Mouse (Mus musculus) hindbrain, embryonic 13.5 days (tissue): Measurements from ENCODE around the gene Camk2d. TPM values are rescaled to one million over a fixed set of nuclear protein-coding genes. Genes with fewer than 3 reads are reported as not detected.

Experiments
- ATAC-seq: fragments of 200-750 bp; cut with Nextera tagmentation; 2 replicates; pipeline ENCODE4 v1.8.0; 2017; ENCODE audit warnings: moderate TSS enrichment; ENCODE audit not compliant: low FRiP score
- H3K27ac ChIP-seq: fragments of 300-500 bp; sonication (generic); 2 replicates; pipeline ENCODE4 v1.5.1; 2015; ENCODE audit warnings: inconsistent platforms, mild to moderate bottlenecking, moderate library complexity
- H3K27me3 ChIP-seq: fragments of 300-500 bp; sonication (generic); 2 replicates; pipeline ENCODE4 v1.6.1; 2015; ENCODE audit warnings: mild to moderate bottlenecking, inconsistent platforms
- H3K36me3 ChIP-seq: fragments of 300-500 bp; sonication (generic); 2 replicates; pipeline ENCODE4 v1.6.1; 2015; ENCODE audit warnings: mild to moderate bottlenecking, inconsistent platforms
- H3K4me1 ChIP-seq: fragments of 300-500 bp; sonication (generic); replicated peaks from 2 replicates; pipeline ENCODE4 v1.6.1; 2015; ENCODE audit warnings: inconsistent platforms
- H3K4me2 ChIP-seq: fragments of 300-500 bp; sonication (generic); 2 replicates; pipeline ENCODE4 v1.6.1; 2015; ENCODE audit warnings: inconsistent platforms, mild to moderate bottlenecking, moderate library complexity
- H3K4me3 ChIP-seq: fragments of 300-500 bp; sonication (generic); 2 replicates; pipeline ENCODE4 v1.5.1; 2015; ENCODE audit warnings: mild to moderate bottlenecking, inconsistent platforms
- H3K9ac ChIP-seq: fragments of 300-500 bp; sonication (generic); 2 replicates; pipeline ENCODE4 v1.6.1; 2015; ENCODE audit warnings: mild to moderate bottlenecking, inconsistent platforms
- H3K9me3 ChIP-seq: fragments of 300-500 bp; sonication (generic); 2 replicates; pipeline ENCODE4 v1.6.1; 2016; ENCODE audit warnings: inconsistent platforms
- WGBS: fragments of 180-500 bp; shearing (Covaris S2); methylation state at CpG from one replicate; pipeline ENCODE4 v1.1.7; 2015; 5-methylcytosine and 5-hydroxymethylcytosine counted together
- polyA plus RNA-seq: library from polyadenylated mRNA; unstranded; fragments of >200 nt; fragmentation: Nextera tagmentation; extraction: Ambion mirVana; gene quantifications from 2 replicates; pipeline ENCODE4 v1.2.1, GENCODE M21; 2015

The Camk2d gene
- polyA plus RNA-seq, 1 experiment from 2014 or later, result 43.1 TPM

GRCm38 (mm10) chr3:126613510-126614128 lies 17.5 kb downstream of the Camk2d start:
- peaks cover 4% of the 10 kb centered on the region; the same call in 1 of the 2 replicates for H3K36me3 ChIP-seq
- no peak overlapping the region for H3K4me2 ChIP-seq
- WGBS, result 70% methylated on average over 11 of the region's 11 CpGs
- no peak overlapping the region for H3K27ac ChIP-seq
- H3K9ac ChIP-seq, result no peak overlapping the region
- H3K9me3 ChIP-seq, result no peaks in the 10 kb centered on the region
- ATAC-seq, result no peak
- no peaks in the 10 kb centered on the region for H3K27me3 ChIP-seq
- no peaks in the 10 kb centered on the region; the same call in 1 of the 2 replicates for H3K4me1 ChIP-seq
- H3K4me3 ChIP-seq, result no peak overlapping the region

GRCm38 (mm10) chr3:126615306-126615705 lies 19.2 kb downstream of the Camk2d start:
- Histone ChIP-seq H3K27me3 (no peaks in the 10 kb centered on the region), H3K36me3 (peaks cover 4% of the 10 kb centered on the region; the same call in 1 of the 2 replicates), H3K9ac (no peak overlapping the region), H3K9me3 (no peaks in the 10 kb centered on the region), H3K4me3 (no peak overlapping the region), H3K4me2 (no peak overlapping the region), H3K27ac (no peak overlapping the region), H3K4me1 (no peaks in the 10 kb centered on the region)
- WGBS, result 86% methylated on average over 6 of the region's 6 CpGs
- no peak for ATAC-seq

- 90% methylated on average over 6 of the region's 6 CpGs for WGBS
- H3K27me3 ChIP-seq, result no peaks in the 10 kb centered on the region
- H3K4me2 ChIP-seq, result no peak overlapping the region
- no peak overlapping the region for H3K4me3 ChIP-seq
- H3K9me3 ChIP-seq, result no peaks in the 10 kb centered on the region
- H3K9ac ChIP-seq, result no peak overlapping the region
- H3K36me3 ChIP-seq, result peaks cover 4% of the 10 kb centered on the region; the same call in 1 of the 2 replicates
- H3K27ac ChIP-seq, result no peak overlapping the region
- no peaks in the 10 kb centered on the region for H3K4me1 ChIP-seq
- no peak for ATAC-seq
These were observed 24.1 kb downstream of the Camk2d start for GRCm38 (mm10) chr3:126620152-126620551.

GRCm38 (mm10) chr3:126622509-126622908 lies 26.4 kb downstream of the Camk2d start:
- no peak overlapping the region for H3K27ac ChIP-seq
- ATAC-seq, result no peak
- WGBS, result 100% methylated on average over 2 of the region's 2 CpGs

GRCm38 (mm10) chr3:126624994-126625763 lies 29.1 kb downstream of the Camk2d start:
- no peak overlapping the region for H3K27ac ChIP-seq
- ATAC-seq, result no peak
- H3K4me1 ChIP-seq, result no peaks in the 10 kb centered on the region
- H3K4me2 ChIP-seq, result no peak overlapping the region
- H3K4me3 ChIP-seq, result no peak overlapping the region
- H3K27me3 ChIP-seq, result no peaks in the 10 kb centered on the region
- no peaks in the 10 kb centered on the region for H3K9me3 ChIP-seq
- no peak overlapping the region for H3K9ac ChIP-seq
- 83% methylated on average over 11 of the region's 11 CpGs for WGBS
- no peaks in the 10 kb centered on the region for H3K36me3 ChIP-seq

More at GRCm38 (mm10) chr3:126622509-126622908, 26.4 kb downstream of the Camk2d start:
- no peaks in the 10 kb centered on the region for H3K27me3 ChIP-seq
- no peaks in the 10 kb centered on the region for H3K36me3 ChIP-seq
- no peaks in the 10 kb centered on the region for H3K4me1 ChIP-seq
- H3K9me3 ChIP-seq, result no peaks in the 10 kb centered on the region
- H3K9ac ChIP-seq, result no peak overlapping the region
- H3K4me3 ChIP-seq, result no peak overlapping the region
- no peak overlapping the region for H3K4me2 ChIP-seq

DNA sequence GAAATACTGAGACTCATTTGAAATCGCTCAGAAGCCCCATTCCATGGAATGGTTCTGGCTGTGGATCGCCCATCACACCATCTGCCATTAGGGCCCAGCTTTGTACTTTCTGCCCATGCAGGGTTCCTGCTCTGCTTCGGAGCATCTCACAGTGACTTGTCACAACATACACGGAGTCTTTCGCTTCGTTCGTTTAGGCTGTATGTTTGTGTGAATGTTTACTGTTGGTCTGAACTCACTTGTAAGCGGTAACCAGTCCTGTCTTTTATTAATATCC lies 29.6 kb downstream of the Camk2d start:
- Histone ChIP-seq H3K4me2 (no peak overlapping the region), H3K36me3 (no peaks in the 10 kb centered on the region), H3K4me3 (no peak overlapping the region), H3K27ac (no peak overlapping the region), H3K27me3 (no peaks in the 10 kb centered on the region), H3K9ac (no peak overlapping the region), H3K4me1 (0 out of 2 replicates have a peak, but pooled peaks cover 2% of the 10 kb centered on the region), H3K9me3 (no peaks in the 10 kb centered on the region)
- WGBS, result 80% methylated on average over 8 of the region's 8 CpGs
- no peak for ATAC-seq

GRCm38 (mm10) chr3:126627968-126628367 lies 31.9 kb downstream of the Camk2d start:
- Histone ChIP-seq H3K36me3 (no peaks in the 10 kb centered on the region), H3K27ac (no peak overlapping the region), H3K27me3 (no peaks in the 10 kb centered on the region), H3K4me2 (no peak overlapping the region), H3K4me3 (no peak overlapping the region), H3K4me1 (0 out of 2 replicates have a peak, but pooled peaks cover 3% of the 10 kb centered on the region), H3K9ac (no peak overlapping the region), H3K9me3 (no peaks in the 10 kb centered on the region)
- WGBS, result 95% methylated on average over 4 of the region's 4 CpGs
- ATAC-seq, result no peak

DNA sequence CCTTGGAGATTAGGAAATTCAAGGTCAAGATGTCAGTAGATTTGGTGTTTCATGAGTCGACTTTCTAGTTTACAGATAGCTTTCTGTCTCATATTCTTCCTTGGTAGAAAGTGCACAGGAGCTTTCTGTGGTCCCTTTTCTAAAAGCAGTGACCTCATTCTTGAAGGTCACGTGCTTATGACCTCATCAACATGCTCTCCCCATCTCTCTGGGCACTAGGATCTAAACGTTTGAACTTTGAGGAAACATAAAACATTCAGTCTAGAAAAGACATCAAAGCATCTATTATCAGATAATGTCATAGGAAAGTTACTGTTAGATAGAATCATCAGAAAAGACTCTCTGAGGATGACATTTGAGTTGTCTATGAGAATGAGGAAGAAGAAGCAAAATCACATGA lies 32.3 kb downstream of the Camk2d start:
- WGBS, result 76% methylated on average over 3 of the region's 3 CpGs
- Histone ChIP-seq H3K4me3 (no peak overlapping the region), H3K9me3 (no peaks in the 10 kb centered on the region), H3K4me2 (no peak overlapping the region), H3K9ac (no peak overlapping the region), H3K27ac (no peak overlapping the region), H3K27me3 (no peaks in the 10 kb centered on the region), H3K36me3 (no peaks in the 10 kb centered on the region), H3K4me1 (0 out of 2 replicates have a peak, but pooled peaks cover 3% of the 10 kb centered on the region)
- ATAC-seq, result no peak

- H3K9me3 ChIP-seq, result no peaks in the 10 kb centered on the region
- no peak overlapping the region for H3K4me3 ChIP-seq
- H3K36me3 ChIP-seq, result no peaks in the 10 kb centered on the region
- no peak overlapping the region for H3K4me2 ChIP-seq
- no peaks in the 10 kb centered on the region for H3K27me3 ChIP-seq
- H3K27ac ChIP-seq, result no peak overlapping the region
- 89% methylated on average over 2 of the region's 2 CpGs for WGBS
- no peak for ATAC-seq
- 0 out of 2 replicates have a peak, but pooled peaks cover 3% of the 10 kb centered on the region for H3K4me1 ChIP-seq
- no peak overlapping the region for H3K9ac ChIP-seq
These were observed 32.9 kb downstream of the Camk2d start for GRCm38 (mm10) chr3:126629040-126629439.

GRCm38 (mm10) chr3:126630111-126630869 lies 34.2 kb downstream of the Camk2d start:
- Histone ChIP-seq H3K9ac (no peak overlapping the region), H3K27ac (no peak overlapping the region), H3K9me3 (no peaks in the 10 kb centered on the region), H3K4me3 (no peak overlapping the region), H3K27me3 (no peaks in the 10 kb centered on the region), H3K36me3 (no peaks in the 10 kb centered on the region), H3K4me2 (no peak overlapping the region), H3K4me1 (0 out of 2 replicates have a peak, but pooled peaks cover 3% of the 10 kb centered on the region)
- WGBS, result 78% methylated on average over 19 of the region's 19 CpGs
- ATAC-seq, result no peak

- no peak overlapping the region for H3K9ac ChIP-seq
- H3K36me3 ChIP-seq, result no peaks in the 10 kb centered on the region
- ATAC-seq, result no peak
- H3K9me3 ChIP-seq, result no peaks in the 10 kb centered on the region
- no peak overlapping the region for H3K4me2 ChIP-seq
- no peak overlapping the region for H3K4me3 ChIP-seq
- 0 out of 2 replicates have a peak, but pooled peaks cover 3% of the 10 kb centered on the region for H3K4me1 ChIP-seq
- H3K27me3 ChIP-seq, result no peaks in the 10 kb centered on the region
- 84% methylated on average over 8 of the region's 8 CpGs for WGBS
- no peak overlapping the region for H3K27ac ChIP-seq
These were observed 35.5 kb downstream of the Camk2d start for GRCm38 (mm10) chr3:126631583-126631982.

DNA sequence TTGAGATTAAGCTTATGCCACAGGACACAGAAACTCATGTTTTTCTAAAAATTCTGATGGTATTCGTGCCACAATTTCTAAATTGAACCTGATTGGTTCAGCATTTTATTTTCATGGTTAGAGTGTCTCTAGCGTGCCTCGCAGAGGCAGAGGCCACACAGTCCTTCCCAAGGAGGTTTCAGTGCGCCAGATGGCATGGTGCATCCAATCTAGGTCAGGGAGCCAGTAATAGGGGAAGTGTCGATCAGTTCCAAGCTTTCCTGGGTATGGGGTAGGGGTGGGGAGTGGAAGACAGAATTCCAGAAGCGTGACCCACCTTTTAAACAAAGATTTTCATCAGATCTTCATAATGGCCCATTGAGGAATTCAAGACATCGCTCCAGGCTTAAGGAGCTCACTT lies 36.5 kb downstream of the Camk2d start:
- no peak overlapping the region for H3K4me3 ChIP-seq
- H3K9ac ChIP-seq, result no peak overlapping the region
- 0 out of 2 replicates have a peak, but pooled peaks cover 3% of the 10 kb centered on the region for H3K4me1 ChIP-seq
- H3K4me2 ChIP-seq, result no peak overlapping the region
- H3K9me3 ChIP-seq, result no peaks in the 10 kb centered on the region
- no peak for ATAC-seq
- 81% methylated on average over 7 of the region's 7 CpGs for WGBS
- H3K27me3 ChIP-seq, result no peaks in the 10 kb centered on the region
- H3K27ac ChIP-seq, result no peak overlapping the region
- H3K36me3 ChIP-seq, result no peaks in the 10 kb centered on the region
